Mouse (Mus musculus) testis, postnatal 10 days (tissue): Measurements from ENCODE around the gene Lgr5.
A peak's percentile ranks its signal among the peaks of the same experiment; 100 is the strongest.

Experiments used
- DNase-seq: peaks from one replicate; pipeline ENCODE4 v3.0.0; 2021; ENCODE audit warnings: low spot score

The Lgr5 gene

DNA sequence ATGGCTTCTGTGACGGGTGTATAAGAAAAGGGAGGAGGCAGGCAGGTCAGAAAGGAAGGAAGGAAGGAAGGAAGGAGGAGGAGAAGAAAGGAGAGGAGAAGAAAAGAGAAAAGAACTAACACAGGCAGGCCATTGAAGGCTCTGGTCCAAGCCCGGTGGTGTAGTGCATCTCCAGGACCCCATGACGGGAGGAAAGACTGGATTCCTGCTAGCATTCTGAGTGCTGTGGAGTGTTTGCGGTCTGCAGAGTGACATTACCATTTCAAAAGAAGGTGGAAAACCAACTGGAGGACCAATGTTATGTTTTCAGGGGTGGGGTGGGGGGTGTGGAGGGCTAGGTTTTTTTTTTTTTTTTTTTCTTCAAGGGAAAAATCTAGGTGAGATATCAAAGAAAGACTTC is 165.6 kb downstream of the Lgr5 start:
- DNase-seq: no peak

DNA sequence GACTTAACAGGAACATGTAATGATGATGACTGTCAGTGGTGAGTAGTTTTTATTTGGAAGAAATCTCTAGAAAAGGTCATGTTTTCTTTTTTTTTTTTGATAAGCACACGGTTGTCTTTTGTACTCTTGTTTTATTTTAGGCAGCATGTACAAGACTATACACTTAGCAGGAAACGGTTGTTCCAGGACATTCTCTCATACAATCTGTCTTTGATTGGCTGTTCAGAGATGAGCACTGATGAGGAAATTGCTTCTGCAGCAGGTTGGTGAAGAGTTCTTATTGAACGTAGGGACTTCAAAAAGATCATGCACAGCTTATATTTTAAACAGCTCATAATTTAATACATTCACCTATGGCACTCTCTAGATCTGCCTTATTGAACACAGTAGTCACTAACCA is 173.5 kb downstream of the Lgr5 start:
- DNase-seq: no peak

DNA sequence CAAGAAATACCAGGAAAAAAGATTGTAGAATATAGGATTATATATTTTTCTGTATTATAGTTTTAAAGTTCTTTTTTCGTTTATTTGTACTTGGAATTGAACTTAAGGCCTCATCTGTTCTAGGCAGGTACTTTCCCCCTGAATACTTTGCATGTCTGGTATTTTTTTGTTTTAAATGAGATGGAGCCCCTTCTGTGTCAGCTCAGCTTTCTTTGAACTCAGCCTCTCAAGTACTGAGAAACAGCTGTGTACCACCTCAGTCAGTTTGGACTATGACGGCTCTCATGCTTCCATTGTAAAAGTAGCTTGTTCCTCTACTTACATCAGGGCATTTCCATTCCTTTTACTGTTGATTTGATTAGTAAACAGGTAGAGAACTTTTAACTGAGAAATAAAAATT is 174.1 kb downstream of the Lgr5 start:
- DNase-seq: no peak

DNA sequence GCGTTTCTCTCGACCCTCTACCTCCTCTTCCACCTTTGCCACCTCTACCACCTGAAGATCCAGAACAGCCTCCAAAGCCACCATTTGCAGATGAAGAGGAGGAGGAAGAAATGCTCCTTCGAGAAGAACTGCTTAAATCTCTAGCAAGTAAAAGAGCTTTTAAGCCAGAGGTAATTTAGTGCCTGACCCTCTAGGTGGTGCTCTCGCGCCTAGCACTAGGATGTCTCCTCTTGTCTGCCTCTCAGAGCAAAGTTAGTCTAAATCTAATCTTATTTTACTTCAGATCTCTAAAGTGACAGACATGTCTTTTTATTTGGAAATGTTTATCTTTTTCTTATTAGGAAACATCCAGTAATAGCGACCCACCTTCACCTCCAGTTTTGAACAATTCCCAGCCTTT is 181.2 kb downstream of the Lgr5 start:
- DNase-seq: peak; percentile 70
